Mouse (Mus musculus) hindbrain, embryonic 15.5 days (tissue): Measurements from ENCODE around the gene Nlgn3. TPM values are rescaled to one million over a fixed set of nuclear protein-coding genes. Genes with fewer than 3 reads are reported as not detected.
A peak's percentile ranks its signal among the peaks of the same experiment; 100 is the strongest.

Experiments
- ATAC-seq: fragments of 200-750 bp; cut with Nextera tagmentation; 2 replicates; pipeline ENCODE4 v1.8.0; 2017; ENCODE audit warnings: low read depth, moderate number of reproducible peaks, moderate TSS enrichment; ENCODE audit not compliant: low FRiP score
- H3K27ac ChIP-seq: fragments of 300-500 bp; sonication (generic); replicated peaks from 2 replicates; pipeline ENCODE4 v1.5.1; 2015; ENCODE audit warnings: mild to moderate bottlenecking, inconsistent platforms
- H3K27me3 ChIP-seq: fragments of 300-500 bp; sonication (generic); 2 replicates; pipeline ENCODE4 v1.6.1; 2015; ENCODE audit warnings: control low read depth, inconsistent platforms
- H3K36me3 ChIP-seq: fragments of 300-500 bp; sonication (generic); 2 replicates; pipeline ENCODE4 v1.6.1; 2015; ENCODE audit warnings: control low read depth, inconsistent platforms
- H3K4me1 ChIP-seq: fragments of 300-500 bp; sonication (generic); replicated peaks from 2 replicates; pipeline ENCODE4 v1.6.1; 2015; ENCODE audit warnings: control low read depth, inconsistent platforms
- H3K4me2 ChIP-seq: fragments of 300-500 bp; sonication (generic); 2 replicates; pipeline ENCODE4 v1.6.1; 2015; ENCODE audit warnings: moderate library complexity, mild to moderate bottlenecking, inconsistent platforms
- H3K4me3 ChIP-seq: fragments of 300-500 bp; sonication (generic); 2 replicates; pipeline ENCODE4 v1.5.1; 2015; ENCODE audit warnings: mild to moderate bottlenecking, inconsistent platforms
- H3K9ac ChIP-seq: fragments of 300-500 bp; sonication (generic); 2 replicates; pipeline ENCODE4 v1.6.1; 2015; ENCODE audit warnings: inconsistent platforms
- H3K9me3 ChIP-seq: fragments of 300-500 bp; sonication (generic); 2 replicates; pipeline ENCODE4 v1.6.1; 2016; ENCODE audit warnings: control low read depth, inconsistent platforms
- WGBS: fragments of 180-500 bp; shearing (Covaris S2); methylation state at CpG from one replicate; pipeline ENCODE4 v1.1.7; 2015; 5-methylcytosine and 5-hydroxymethylcytosine counted together
- polyA plus RNA-seq: library from polyadenylated mRNA; unstranded; fragments of >200 nt; fragmentation: Nextera tagmentation; extraction: Ambion mirVana; gene quantifications from 2 replicates; pipeline ENCODE4 v1.2.1, GENCODE M21; 2015

Nlgn3 gene
- 73.2 and 87.8 TPM in 2 replicates for polyA plus RNA-seq

- Histone ChIP-seq H3K27ac (peak within 1 kb of the TSS; percentile 90), H3K9me3 (no peaks in the 10 kb centered on the region), H3K4me1 (peaks cover 28% of the 10 kb centered on the region), H3K36me3 (no peaks in the 10 kb centered on the region), H3K4me2 (peak within 1 kb of the TSS; percentile 60), H3K9ac (peak within 1 kb of the TSS; percentile 72), H3K27me3 (no peaks in the 10 kb centered on the region), H3K4me3 (peak within 1 kb of the TSS; percentile 55)
- WGBS: 18% methylated on average over 17 of the region's 24 CpGs
- peak; percentile 32; the same call in 1 of the 2 replicates for ATAC-seq
These were observed at the start of gene Nlgn3 for GRCm38 (mm10) chrX:101299055-101299454. Nlgn3 (plus strand) TSS chrX:101299168.

GRCm38 (mm10) chrX:101253952-101254729 is 44.8 kb upstream of the Nlgn3 start, which contains the start of gene Foxo4:
Foxo4 (plus strand) TSS chrX:101254528.
- Histone ChIP-seq H3K4me3 (peak within 1 kb of the TSS; percentile 54), H3K4me2 (peak within 1 kb of the TSS; percentile 78), H3K9me3 (no peaks in the 10 kb centered on the region), H3K27ac (0 out of 2 replicates have a peak within 1 kb of the TSS, but pooled peaks have one; percentile 25), H3K27me3 (0 out of 2 replicates have a peak, but pooled peaks cover 2% of the 10 kb centered on the region), H3K4me1 (0 out of 2 replicates have a peak, but pooled peaks cover 3% of the 10 kb centered on the region), H3K36me3 (no peaks in the 10 kb centered on the region), H3K9ac (peak within 1 kb of the TSS; percentile 31)
- ATAC-seq: peak; percentile 93
- 20% methylated on average over 46 of the region's 47 CpGs for WGBS

- peak; percentile 25 for ATAC-seq
- peak overlapping the region; percentile 31 for H3K9ac ChIP-seq
- 23% methylated on average over 26 of the region's 26 CpGs for WGBS
These were observed 44.2 kb upstream of the Nlgn3 start for GRCm38 (mm10) chrX:101254740-101255139.

GRCm38 (mm10) chrX:101256603-101257002 is 42.4 kb upstream of the Nlgn3 start:
- Histone ChIP-seq H3K27me3 (no peaks in the 10 kb centered on the region), H3K4me1 (peaks cover 3% of the 10 kb centered on the region; the same call in 1 of the 2 replicates), H3K4me2 (no peak overlapping the region), H3K27ac (no peak overlapping the region), H3K9me3 (no peaks in the 10 kb centered on the region), H3K9ac (no peak overlapping the region), H3K36me3 (no peaks in the 10 kb centered on the region), H3K4me3 (no peak overlapping the region)
- WGBS: 84% methylated on average over 13 of the region's 13 CpGs
- ATAC-seq: no peak

More at GRCm38 (mm10) chrX:101254740-101255139, 44.2 kb upstream of the Nlgn3 start:
- Histone ChIP-seq H3K36me3 (no peaks in the 10 kb centered on the region), H3K4me3 (peak overlapping the region; percentile 54), H3K27me3 (no peaks in the 10 kb centered on the region), H3K4me1 (0 out of 2 replicates have a peak, but pooled peaks cover 3% of the 10 kb centered on the region), H3K4me2 (peak overlapping the region; percentile 78), H3K9me3 (no peaks in the 10 kb centered on the region), H3K27ac (no peak overlapping the region)

GRCm38 (mm10) chrX:101260441-101261325 is 38.3 kb upstream of the Nlgn3 start:
- Histone ChIP-seq H3K4me2 (no peak overlapping the region), H3K9me3 (no peaks in the 10 kb centered on the region), H3K36me3 (no peaks in the 10 kb centered on the region), H3K4me3 (no peak overlapping the region), H3K9ac (no peak overlapping the region), H3K27me3 (no peaks in the 10 kb centered on the region), H3K4me1 (peaks cover under 1% of the 10 kb centered on the region; the same call in 1 of the 2 replicates), H3K27ac (0 out of 2 replicates have a peak overlapping the region, but pooled peaks have one; percentile 30)
- ATAC-seq: 0 out of 2 replicates have a peak, but pooled peaks have one; percentile 30
- 18% methylated on average over 10 of the region's 13 CpGs for WGBS

GRCm38 (mm10) chrX:101263892-101264291 is 35.1 kb upstream of the Nlgn3 start, which contains the start of gene Gm614:
Gm614 (minus strand) TSS chrX:101263992.
- WGBS: 86% methylated on average over 1 of the region's 1 CpGs
- no peaks in the 10 kb centered on the region for H3K9me3 ChIP-seq
- no peak within 1 kb of the TSS for H3K4me3 ChIP-seq
- no peaks in the 10 kb centered on the region for H3K36me3 ChIP-seq
- no peaks in the 10 kb centered on the region for H3K27me3 ChIP-seq
- H3K27ac ChIP-seq: no peak within 1 kb of the TSS
- no peaks in the 10 kb centered on the region; the same call in 1 of the 2 replicates for H3K4me1 ChIP-seq
- no peak within 1 kb of the TSS for H3K4me2 ChIP-seq
- H3K9ac ChIP-seq: no peak within 1 kb of the TSS
- ATAC-seq: no peak

GRCm38 (mm10) chrX:101266631-101267030 is 32.3 kb upstream of the Nlgn3 start:
- WGBS: 96% methylated on average over 6 of the region's 6 CpGs
- H3K4me3 ChIP-seq: no peak overlapping the region
- H3K9ac ChIP-seq: no peak overlapping the region
- H3K4me2 ChIP-seq: no peak overlapping the region
- H3K27ac ChIP-seq: no peak overlapping the region
- no peaks in the 10 kb centered on the region for H3K27me3 ChIP-seq
- no peak for ATAC-seq
- no peaks in the 10 kb centered on the region for H3K4me1 ChIP-seq
- no peaks in the 10 kb centered on the region for H3K9me3 ChIP-seq
- H3K36me3 ChIP-seq: no peaks in the 10 kb centered on the region

GRCm38 (mm10) chrX:101268025-101268754 is 30.8 kb upstream of the Nlgn3 start, which contains the start of gene Il2rg:
Il2rg (minus strand) TSS chrX:101268255.
- 75% methylated on average over 5 of the region's 5 CpGs for WGBS
- Histone ChIP-seq H3K4me3 (no peak within 1 kb of the TSS), H3K27me3 (no peaks in the 10 kb centered on the region), H3K9me3 (no peaks in the 10 kb centered on the region), H3K27ac (no peak within 1 kb of the TSS), H3K9ac (no peak within 1 kb of the TSS), H3K36me3 (no peaks in the 10 kb centered on the region), H3K4me2 (no peak within 1 kb of the TSS), H3K4me1 (0 out of 2 replicates have a peak, but pooled peaks cover 1% of the 10 kb centered on the region)
- ATAC-seq: no peak

DNA sequence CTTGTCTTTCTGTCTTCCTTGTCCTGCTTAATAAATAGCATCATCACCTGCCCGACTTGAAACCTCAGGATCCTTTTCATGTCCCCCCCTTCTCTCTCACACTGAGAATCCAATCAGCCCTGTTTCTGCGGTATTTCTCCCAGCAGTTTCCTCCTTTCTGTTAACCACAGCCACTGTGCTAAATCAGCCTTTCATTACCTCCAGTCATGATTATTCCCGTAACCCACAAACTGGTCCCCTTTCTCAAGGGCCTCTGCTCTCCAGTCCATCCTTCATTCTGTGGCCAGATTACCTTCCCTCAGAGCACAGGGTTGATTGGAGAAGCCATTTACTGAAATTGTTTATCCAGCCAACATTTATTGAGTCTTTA is 30.2 kb upstream of the Nlgn3 start, which contains the start of gene Gm20489:
Gene Gm20489, minus strand, starts transcription at position 269 of the 370 bp plus-strand sequence.
- H3K9ac ChIP-seq: no peak within 1 kb of the TSS
- H3K9me3 ChIP-seq: no peaks in the 10 kb centered on the region
- no peak for ATAC-seq
- no peaks in the 10 kb centered on the region for H3K36me3 ChIP-seq
- H3K27me3 ChIP-seq: no peaks in the 10 kb centered on the region
- H3K4me3 ChIP-seq: no peak within 1 kb of the TSS
- no peak within 1 kb of the TSS for H3K27ac ChIP-seq
- no peak within 1 kb of the TSS for H3K4me2 ChIP-seq
- 63% methylated on average over 3 of the region's 3 CpGs for WGBS
- H3K4me1 ChIP-seq: 0 out of 2 replicates have a peak, but pooled peaks cover 4% of the 10 kb centered on the region

DNA sequence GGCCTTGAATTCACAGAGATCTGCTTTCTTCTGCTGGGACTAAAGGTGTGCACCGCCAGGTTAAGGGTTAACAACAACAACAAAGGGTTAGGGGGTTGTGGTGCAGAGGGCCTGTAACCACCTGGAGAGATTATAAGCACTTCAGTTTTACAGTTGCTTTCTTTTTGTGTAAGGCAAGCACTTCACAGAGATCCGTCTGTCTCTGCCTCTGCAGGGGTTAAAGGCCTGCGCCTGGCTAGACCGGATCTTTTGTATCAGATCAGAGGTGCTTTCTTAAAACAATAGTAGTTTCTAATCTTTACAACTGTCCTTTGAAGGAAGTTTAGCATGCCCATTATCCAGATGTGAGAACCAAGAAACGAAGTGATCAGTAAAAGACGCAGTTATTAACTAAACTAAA is 25.6 kb upstream of the Nlgn3 start:
- peak; percentile 29; the same call in 1 of the 2 replicates for ATAC-seq
- Histone ChIP-seq H3K4me3 (peak overlapping the region; percentile 58), H3K9me3 (no peaks in the 10 kb centered on the region), H3K36me3 (no peaks in the 10 kb centered on the region), H3K9ac (0 out of 2 replicates have a peak overlapping the region, but pooled peaks have one; percentile 27), H3K4me2 (peak overlapping the region; percentile 58), H3K27ac (0 out of 2 replicates have a peak overlapping the region, but pooled peaks have one; percentile 70), H3K27me3 (no peaks in the 10 kb centered on the region), H3K4me1 (peaks cover 13% of the 10 kb centered on the region; the same call in 1 of the 2 replicates)
- WGBS: 24% methylated on average over 6 of the region's 6 CpGs
